Mouse (Mus musculus) CH12.LX (cell line): ENCODE data around the gene Slc12a4.

ENCODE experiments used
- NELFE ChIP-seq: IDR thresholded peaks from 2 replicates; pipeline ENCODE4 v1.6.1; 2011; ENCODE audit warnings: low read depth, low read length, improper control_type of control experiment
- SIN3A ChIP-seq: IDR thresholded peaks from 2 replicates; pipeline ENCODE4 v1.6.1; 2012; ENCODE audit warnings: low read length, improper control_type of control experiment, inconsistent platforms

- TF ChIP-seq NELFE (no peak), SIN3A (no peak)
Measured at GRCm38 (mm10) chr8:105961101-105961500, 4.8 kb downstream of the Slc12a4 start.
